Mouse (Mus musculus) hindbrain, embryonic 14.5 days (tissue): ENCODE results near the gene Kcnk15. TPM values are rescaled to one million over a fixed set of nuclear protein-coding genes. Genes with fewer than 3 reads are reported as not detected.

ENCODE experiments used
- ATAC-seq: fragments of 200-750 bp; cut with Nextera tagmentation; 2 replicates; pipeline ENCODE4 v1.8.0; 2017; ENCODE audit warnings: moderate number of reproducible peaks, mild to moderate bottlenecking, moderate TSS enrichment, moderate library complexity; ENCODE audit not compliant: low FRiP score
- DNase-seq: peaks from one replicate; pipeline ENCODE4 v3.0.0-alpha.2; 2015; ENCODE audit warnings: low spot score
- H3K27ac ChIP-seq: fragments of 300-500 bp; sonication (generic); 2 replicates; pipeline ENCODE4 v1.5.1; 2014; ENCODE audit warnings: mild to moderate bottlenecking, moderate library complexity
- H3K27me3 ChIP-seq: fragments of 300-500 bp; sonication (generic); 2 replicates; pipeline ENCODE4 v1.6.1; 2014; ENCODE audit warnings: mild to moderate bottlenecking, low read length, mixed read lengths; ENCODE audit not compliant: control insufficient read depth, insufficient read depth
- H3K36me3 ChIP-seq: fragments of 300-500 bp; sonication (generic); replicated peaks from 2 replicates; pipeline ENCODE4 v1.6.1; 2014; ENCODE audit not compliant: control insufficient read depth, insufficient read depth
- H3K4me1 ChIP-seq: fragments of 300-500 bp; sonication (generic); replicated peaks from 2 replicates; pipeline ENCODE4 v1.6.1; 2014; ENCODE audit warnings: antibody characterized with exemption, low read length, mixed read lengths; ENCODE audit not compliant: control insufficient read depth, insufficient read depth
- H3K4me2 ChIP-seq: fragments of 300-500 bp; sonication (generic); replicated peaks from 2 replicates; pipeline ENCODE4 v1.6.1; 2014; ENCODE audit warnings: mild to moderate bottlenecking, moderate library complexity
- H3K4me3 ChIP-seq: fragments of 300-500 bp; sonication (generic); replicated peaks from 2 replicates; pipeline ENCODE4 v1.5.1; 2014; ENCODE audit warnings: mild to moderate bottlenecking, low read length
- H3K9ac ChIP-seq: fragments of 300-500 bp; sonication (generic); 2 replicates; pipeline ENCODE4 v1.6.1; 2014
- H3K9me3 ChIP-seq: fragments of 300-500 bp; sonication (generic); 2 replicates; pipeline ENCODE4 v1.6.1; 2016; ENCODE audit warnings: low read length; ENCODE audit not compliant: control insufficient read depth
- WGBS: fragments of 180-500 bp; shearing (Covaris S2); extraction: QIAGEN DNeasy Blood & Tissue Kit; methylation state at CpG from one replicate; pipeline ENCODE4 v1.1.7; 2014; 5-methylcytosine and 5-hydroxymethylcytosine counted together
- polyA plus RNA-seq: library from polyadenylated mRNA; unstranded; fragments of >200 nt; fragmentation: Nextera tagmentation; extraction: Ambion mirVana; gene quantifications from 2 replicates; pipeline ENCODE4 v1.2.1, GENCODE M21; 2014

Kcnk15 gene
- polyA plus RNA-seq, 1 experiment from 2014 or later = not detected

DNA sequence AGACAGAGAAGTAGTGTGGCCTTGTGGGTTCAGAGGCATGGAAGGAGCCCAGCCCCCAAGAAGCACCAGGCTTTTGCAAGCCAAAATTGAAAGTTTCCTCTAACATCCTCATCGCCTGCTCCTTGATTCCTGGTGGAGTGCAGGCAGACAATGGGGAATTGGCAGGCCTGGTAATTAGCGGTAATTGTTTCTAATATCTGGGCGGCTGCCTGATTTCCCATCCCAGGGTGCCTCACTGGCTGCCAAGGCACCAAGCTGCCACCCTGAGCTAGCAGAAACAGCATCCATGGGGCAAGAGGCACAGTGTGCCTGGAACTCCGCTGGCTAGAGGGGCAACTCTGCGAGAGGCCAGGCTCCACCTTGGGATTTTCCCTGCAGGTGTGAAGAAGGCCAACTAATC is 16.3 kb downstream of the Kcnk15 start:
- H3K36me3 ChIP-seq = no peaks in the 10 kb centered on the region
- H3K9ac ChIP-seq = 0 out of 2 replicates have a peak overlapping the region, but pooled peaks have one; percentile 5
- peaks cover 17% of the 10 kb centered on the region; the same call in 1 of the 2 replicates for H3K4me1 ChIP-seq
- H3K4me2 ChIP-seq = no peak overlapping the region
- H3K27me3 ChIP-seq = no peaks in the 10 kb centered on the region
- ATAC-seq = no peak
- no peak overlapping the region for H3K4me3 ChIP-seq
- H3K9me3 ChIP-seq = no peaks in the 10 kb centered on the region
- H3K27ac ChIP-seq = 0 out of 2 replicates have a peak overlapping the region, but pooled peaks have one; percentile 9
- 41% methylated on average over 5 of the region's 5 CpGs for WGBS
- DNase-seq = no peak

DNA sequence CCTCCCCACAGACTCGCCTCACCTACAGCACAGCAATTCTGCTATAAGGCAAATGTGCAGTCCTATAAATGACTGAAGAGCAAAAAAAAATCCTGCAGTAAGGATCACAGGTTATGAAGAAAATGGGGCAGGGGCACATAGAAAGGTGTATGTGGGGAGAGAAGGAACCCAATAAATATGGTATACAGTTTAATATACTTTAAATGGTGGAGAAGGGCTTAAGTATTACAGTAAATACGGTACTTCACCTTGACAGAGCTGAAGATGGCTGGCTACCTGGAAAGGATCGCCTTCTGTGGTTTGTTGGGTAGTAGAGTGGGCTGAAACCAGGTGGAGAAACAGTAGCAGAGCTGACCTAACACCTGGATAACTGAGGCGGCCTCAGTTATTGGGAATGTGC is 17.8 kb downstream of the Kcnk15 start:
- peaks cover 32% of the 10 kb centered on the region for H3K4me1 ChIP-seq
- no peak for ATAC-seq
- 86% methylated on average over 4 of the region's 4 CpGs for WGBS

DNA sequence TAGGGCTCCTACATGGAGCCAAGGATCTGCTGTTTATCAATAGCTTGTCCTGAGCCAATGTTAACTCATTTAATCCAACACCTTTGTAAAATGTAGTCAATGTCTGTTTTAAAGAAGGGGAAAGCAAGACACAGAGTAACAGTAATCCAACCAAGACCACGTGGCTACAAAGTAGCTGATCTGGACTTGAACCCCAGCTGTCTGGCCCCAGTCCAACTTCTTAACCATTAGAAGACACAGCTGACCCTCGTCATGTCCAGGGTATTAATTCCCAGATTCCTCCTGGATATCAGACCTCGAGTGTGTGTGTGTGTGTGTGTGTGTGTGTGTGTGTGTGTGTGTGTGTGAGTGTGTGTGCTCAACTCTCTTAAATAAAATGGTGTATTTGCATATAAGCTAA is 18.5 kb downstream of the Kcnk15 start:
- Histone ChIP-seq H3K27me3 (no peaks in the 10 kb centered on the region), H3K9ac (no peak overlapping the region), H3K4me1 (peaks cover 37% of the 10 kb centered on the region), H3K36me3 (no peaks in the 10 kb centered on the region), H3K4me3 (no peak overlapping the region), H3K4me2 (no peak overlapping the region), H3K9me3 (no peaks in the 10 kb centered on the region), H3K27ac (no peak overlapping the region)
- 55% methylated on average over 3 of the region's 3 CpGs for WGBS
- ATAC-seq (no peak), DNase-seq (no peak)

More for the DNA sequence above, 17.8 kb downstream of the Kcnk15 start:
- Histone ChIP-seq H3K36me3 (no peaks in the 10 kb centered on the region), H3K27ac (no peak overlapping the region), H3K27me3 (no peaks in the 10 kb centered on the region), H3K9me3 (no peaks in the 10 kb centered on the region), H3K4me2 (no peak overlapping the region), H3K4me3 (no peak overlapping the region), H3K9ac (no peak overlapping the region)
- DNase-seq = no peak

DNA sequence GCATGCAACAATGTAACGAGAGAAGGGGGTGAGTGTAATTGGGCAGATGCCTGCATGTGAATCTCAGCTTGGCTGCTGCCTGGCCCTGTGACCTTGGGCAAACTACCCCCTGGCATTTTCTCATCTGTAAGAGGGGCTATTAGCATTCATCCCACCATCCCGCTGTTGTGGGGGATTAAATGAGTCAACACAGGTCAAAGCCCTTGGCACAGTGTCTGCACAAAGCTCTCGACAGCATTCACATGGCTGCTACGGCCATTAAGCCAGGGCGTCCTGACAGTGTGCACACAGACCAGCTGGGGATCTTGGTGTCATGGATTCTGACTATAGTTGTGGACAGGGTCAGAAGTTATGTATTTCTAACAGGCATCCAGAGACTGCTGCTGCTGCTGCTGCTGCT is 21.4 kb downstream of the Kcnk15 start:
- peak; percentile 63; the same call in 1 of the 2 replicates for ATAC-seq
- no peaks in the 10 kb centered on the region for H3K36me3 ChIP-seq
- no peaks in the 10 kb centered on the region for H3K27me3 ChIP-seq
- H3K9ac ChIP-seq = no peak overlapping the region
- no peaks in the 10 kb centered on the region for H3K9me3 ChIP-seq
- H3K4me3 ChIP-seq = no peak overlapping the region
- peaks cover 30% of the 10 kb centered on the region for H3K4me1 ChIP-seq
- no peak overlapping the region for H3K4me2 ChIP-seq
- H3K27ac ChIP-seq = peak overlapping the region; percentile 63; the same call in 1 of the 2 replicates
- 10% methylated on average over 5 of the region's 5 CpGs for WGBS
- DNase-seq = peak; percentile 55

DNA sequence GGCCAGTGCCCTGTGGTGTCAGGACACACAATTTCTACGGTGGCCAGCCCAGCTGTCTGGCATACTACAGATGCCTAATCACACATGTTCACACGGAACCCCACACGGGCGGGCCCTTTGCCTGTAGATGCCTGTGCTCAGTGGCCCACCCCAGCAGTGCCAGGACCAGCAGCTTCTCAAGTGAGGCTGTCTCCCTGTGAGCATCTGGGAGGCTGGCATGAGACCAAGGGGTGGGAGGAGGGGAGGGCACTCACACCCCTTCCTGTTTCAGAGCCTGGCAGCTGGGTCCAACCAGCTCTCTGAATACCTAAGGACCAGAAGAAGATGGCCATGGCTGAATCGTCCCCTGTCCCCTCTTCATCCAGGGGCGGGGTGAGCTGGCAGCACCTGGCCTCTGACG is 22.0 kb downstream of the Kcnk15 start:
- Histone ChIP-seq H3K4me3 (no peak overlapping the region), H3K9me3 (no peaks in the 10 kb centered on the region), H3K27me3 (no peaks in the 10 kb centered on the region), H3K27ac (peak overlapping the region; percentile 63), H3K9ac (no peak overlapping the region), H3K4me2 (no peak overlapping the region), H3K4me1 (peaks cover 25% of the 10 kb centered on the region), H3K36me3 (no peaks in the 10 kb centered on the region)
- WGBS = 53% methylated on average over 7 of the region's 7 CpGs
- DNase-seq (peak; percentile 56), ATAC-seq (peak; percentile 67)

DNA sequence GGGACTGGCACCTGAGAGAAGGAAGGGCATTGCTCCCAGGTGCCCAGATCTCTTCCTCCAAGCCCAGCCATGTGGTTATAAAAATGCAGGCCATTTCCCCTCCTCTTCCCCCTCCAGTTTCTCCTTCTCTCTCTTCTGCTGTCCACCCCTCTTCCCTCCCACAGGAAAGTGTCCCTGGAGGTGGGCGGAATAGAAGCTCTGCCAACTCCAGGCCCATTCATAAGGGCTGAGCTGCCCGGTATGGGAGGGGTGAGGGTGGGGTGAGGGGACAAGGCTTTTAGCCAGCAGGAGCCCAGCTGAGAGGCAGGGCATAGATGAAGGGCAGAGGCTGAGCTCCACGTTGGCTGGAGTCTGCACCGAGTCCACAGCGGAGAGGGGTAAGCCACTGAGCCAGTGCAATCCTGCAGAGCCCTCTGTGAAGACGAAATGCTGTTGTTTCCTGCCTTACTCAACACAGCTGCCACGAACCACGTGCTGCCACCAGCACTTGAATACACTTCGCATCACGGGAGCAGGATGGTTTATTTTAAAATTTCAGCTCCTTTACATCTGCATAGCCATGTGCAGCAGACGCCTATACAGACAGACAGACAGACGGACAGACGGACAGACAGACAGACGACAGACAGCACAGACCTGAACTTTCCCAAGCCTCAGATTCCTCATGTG is 23.5 kb downstream of the Kcnk15 start:
- H3K27me3 ChIP-seq = no peaks in the 10 kb centered on the region
- no peaks in the 10 kb centered on the region for H3K9me3 ChIP-seq
- H3K9ac ChIP-seq = no peak overlapping the region
- no peak overlapping the region for H3K4me2 ChIP-seq
- no peak overlapping the region for H3K4me3 ChIP-seq
- peaks cover 25% of the 10 kb centered on the region for H3K4me1 ChIP-seq
- no peaks in the 10 kb centered on the region for H3K36me3 ChIP-seq
- DNase-seq = peak; percentile 26
- no peak overlapping the region for H3K27ac ChIP-seq
- no peak for ATAC-seq
- WGBS = 67% methylated on average over 14 of the region's 14 CpGs

DNA sequence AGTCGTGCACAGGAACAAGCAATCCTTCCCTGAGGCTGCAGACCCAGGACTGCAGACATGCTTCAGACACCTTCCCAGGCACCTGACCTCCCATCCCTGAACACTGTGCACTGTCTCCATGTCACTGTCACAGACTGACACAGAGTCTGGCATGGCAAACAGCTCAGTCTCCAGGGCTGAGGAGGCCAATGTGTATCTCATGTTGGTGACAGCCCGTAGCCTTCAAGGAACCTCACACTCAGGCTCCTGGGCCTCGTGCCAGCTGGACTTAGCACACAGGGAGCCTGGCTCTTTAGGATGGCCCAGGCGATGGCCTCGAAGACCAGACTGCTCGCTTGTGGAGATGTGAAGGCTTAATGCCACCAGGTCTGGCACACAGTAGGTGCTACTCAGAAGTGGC is 27.4 kb downstream of the Kcnk15 start:
- Histone ChIP-seq H3K36me3 (no peaks in the 10 kb centered on the region), H3K4me3 (no peak overlapping the region), H3K27ac (no peak overlapping the region), H3K27me3 (no peaks in the 10 kb centered on the region), H3K9me3 (no peaks in the 10 kb centered on the region), H3K4me2 (no peak overlapping the region), H3K9ac (no peak overlapping the region), H3K4me1 (peaks cover 8% of the 10 kb centered on the region)
- 81% methylated on average over 6 of the region's 6 CpGs for WGBS
- DNase-seq (no peak), ATAC-seq (no peak)

DNA sequence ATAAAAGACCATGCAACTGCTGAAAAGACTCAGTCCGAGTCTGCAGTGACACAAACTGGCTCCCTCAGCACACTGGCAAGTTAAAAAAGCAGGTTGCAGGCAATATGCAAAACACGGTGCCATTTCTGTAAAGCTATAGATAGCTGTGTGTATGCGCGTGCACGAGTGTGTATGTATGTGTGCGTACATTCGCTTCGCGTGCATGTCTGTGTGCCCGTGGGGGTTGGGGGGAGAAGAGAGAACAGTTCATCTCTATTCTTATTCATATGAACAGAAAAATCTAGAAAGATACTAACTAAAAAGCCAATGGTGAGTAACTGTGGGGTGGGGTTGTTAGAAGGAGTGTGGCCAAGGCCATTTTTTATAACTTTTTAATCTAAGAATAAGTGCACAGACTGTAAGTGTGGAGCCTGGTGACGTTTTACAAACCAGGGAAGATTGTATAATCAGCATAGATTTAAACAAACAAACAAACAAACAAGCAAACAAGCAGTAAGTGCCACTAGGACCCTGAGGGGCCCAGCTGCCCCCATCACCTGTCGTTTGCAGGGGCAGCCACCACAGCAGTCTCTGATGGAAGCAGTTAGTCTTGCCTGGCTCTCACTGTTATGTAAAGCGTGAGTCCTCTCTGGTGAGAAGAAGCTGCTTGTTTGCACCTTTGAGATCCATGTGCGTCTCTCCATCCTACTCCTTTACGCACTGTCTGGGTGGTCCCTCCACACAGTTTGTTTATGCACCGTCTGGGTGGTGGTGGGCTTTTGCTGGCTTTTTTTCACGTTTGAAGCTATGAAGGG is 29.6 kb downstream of the Kcnk15 start:
- ATAC-seq = no peak
- no peaks in the 10 kb centered on the region for H3K27me3 ChIP-seq
- no peak overlapping the region for H3K9ac ChIP-seq
- H3K4me3 ChIP-seq = no peak overlapping the region
- 71% methylated on average over 17 of the region's 17 CpGs for WGBS
- DNase-seq = no peak
- no peaks in the 10 kb centered on the region for H3K9me3 ChIP-seq
- H3K4me1 ChIP-seq = no peaks in the 10 kb centered on the region
- H3K27ac ChIP-seq = no peak overlapping the region
- H3K36me3 ChIP-seq = no peaks in the 10 kb centered on the region
- no peak overlapping the region for H3K4me2 ChIP-seq

DNA sequence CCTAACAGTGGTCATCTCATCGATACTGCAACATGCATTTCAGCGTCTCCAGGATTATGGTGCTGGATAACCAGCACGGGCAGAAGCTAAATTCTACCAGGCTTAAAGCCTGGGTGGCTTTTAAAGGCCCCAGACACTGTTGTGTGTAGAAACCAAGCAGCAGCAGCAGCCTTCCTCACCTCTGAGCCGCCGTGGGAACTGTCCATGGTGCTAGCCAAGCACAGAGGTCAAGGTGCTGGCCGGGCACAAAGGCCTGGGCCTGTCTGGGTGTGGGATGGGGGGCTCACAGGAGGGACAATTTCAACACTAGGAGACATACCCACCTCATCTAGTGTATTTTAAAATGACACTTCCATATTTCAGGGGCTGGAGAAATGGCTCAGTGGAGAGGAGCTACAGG is 36.0 kb downstream of the Kcnk15 start:
- Histone ChIP-seq H3K27ac (no peak overlapping the region), H3K27me3 (no peaks in the 10 kb centered on the region), H3K36me3 (no peaks in the 10 kb centered on the region), H3K9me3 (no peaks in the 10 kb centered on the region), H3K4me2 (no peak overlapping the region), H3K4me1 (peaks cover 11% of the 10 kb centered on the region; the same call in 1 of the 2 replicates), H3K9ac (no peak overlapping the region), H3K4me3 (no peak overlapping the region)
- DNase-seq = no peak
- 42% methylated on average over 6 of the region's 6 CpGs for WGBS
- ATAC-seq = no peak
